ENCODE assay signal across 8 mouse cellular contexts in genomic region chr8:13674294-13675010, GRCm38 (mm10). TPM values are rescaled to one million over a fixed set of nuclear protein-coding genes. Genes with fewer than 3 reads are reported as not detected.
A peak's percentile ranks its signal among the peaks of the same experiment; 100 is the strongest.
DNase-seq lines count a peak whose midpoint lies in the region; ATAC-seq and TF ChIP-seq lines count a peak whose summit lies in the region.

No protein-coding gene starts in this region.

- peaks cover 14% of the 10 kb centered on the region; the same call in 1 of the 2 replicates for H3K27me3 ChIP-seq in kidney, embryonic 15.5 days
- no peaks in the 10 kb centered on the region for H3K27me3 ChIP-seq in CH12.LX (replicated peaks)
- peaks cover 4% of the 10 kb centered on the region; the same call in 1 of the 2 replicates for H3K27me3 ChIP-seq in heart, embryonic 11.5 days (ENCODE audit: control insufficient read depth, insufficient read depth, low read length)
- peaks cover 5% of the 10 kb centered on the region; the same call in 1 of the 2 replicates for H3K27me3 ChIP-seq in liver, embryonic 12.5 days (replicated peaks)
- H3K27me3 ChIP-seq in small intestine, adult 2 months (ENCODE audit: control insufficient read depth, insufficient read depth, low read length), result no peaks in the 10 kb centered on the region
- peaks cover 27% of the 10 kb centered on the region for H3K27me3 ChIP-seq in forebrain, embryonic 10.5 days (ENCODE audit: poor library complexity, severe bottlenecking)

- peak in 1 of 2 experiments; percentile 44; a peak in 2 of 4 replicates for TF ChIP-seq CTCF in CH12.LX (conservative IDR thresholded peaks at IDR 0.05 in 1 of 2, IDR thresholded peaks at IDR 0.05 in 1 of 2; ENCODE audit: low read depth in 2 of 2, low read length in 2 of 2)
- TF ChIP-seq CTCF in small intestine, adult 2 months (IDR thresholded peaks at IDR 0.05; ENCODE audit: extremely low read depth, insufficient read length, insufficient replicate concordance, low read depth, low read length), result no peak

- DNase-seq in kidney, adult 8-10 months, result no peak
- DNase-seq in CH12.LX (ENCODE audit: extremely low read depth), result peak; percentile 82
- DNase-seq in forebrain, embryonic 10.5 days (ENCODE audit: extremely low spot score, low spot score), result no peak
- no peak for DNase-seq in layer of hippocampus, adult 9-10 months (ENCODE audit: low spot score)

- H3K27ac ChIP-seq in kidney, embryonic 15.5 days, result peak overlapping the region; percentile 38; the same call in 1 of the 2 replicates
- H3K27ac ChIP-seq in CH12.LX (ENCODE audit: insufficient read depth, low read depth), result peak overlapping the region; percentile 95
- 0 out of 2 replicates have a peak overlapping the region, but pooled peaks have one; percentile 30 for H3K27ac ChIP-seq in heart, embryonic 11.5 days (ENCODE audit: low read depth, low read length)
- peak overlapping the region; percentile 77 for H3K27ac ChIP-seq in liver, embryonic 12.5 days
- H3K27ac ChIP-seq in small intestine, adult 2 months (ENCODE audit: insufficient read depth, low read depth, low read length), result peak overlapping the region; percentile 60
- H3K27ac ChIP-seq in forebrain, embryonic 10.5 days, result no peak overlapping the region

- in situ Hi-C loops in CH12.LX (cut with MboI; ENCODE audit: low pct_ligation_motif_present, low pct_unique_long_range_greater_than_20kb, low sequenced_read_pairs), result loop anchor here (5.0 to 10.0 kb wide), 3 partner anchors 70 to 122 kb away; no protein-coding TSS in a partner anchor

- H3K4me1 ChIP-seq in kidney, embryonic 15.5 days, result peaks cover 48% of the 10 kb centered on the region
- H3K4me1 ChIP-seq in CH12.LX (ENCODE audit: control insufficient read depth in 1 of 2, insufficient read depth in 2 of 2), result peaks cover 9 to 62% of the 10 kb centered on the region in 2 experiments; a peak in 3 of 4 replicates
- peaks cover 56% of the 10 kb centered on the region for H3K4me1 ChIP-seq in heart, embryonic 11.5 days (ENCODE audit: control insufficient read depth, insufficient read depth, low read length)
- peaks cover 86% of the 10 kb centered on the region for H3K4me1 ChIP-seq in liver, embryonic 12.5 days
- H3K4me1 ChIP-seq in small intestine, adult 2 months (ENCODE audit: control insufficient read depth, insufficient read depth, insufficient read length, low read length), result peaks cover 24% of the 10 kb centered on the region
- H3K4me1 ChIP-seq in forebrain, embryonic 10.5 days, result peaks cover 44% of the 10 kb centered on the region

- peak overlapping the region; percentile 97; the same call in 1 of the 2 replicates for H3K4me2 ChIP-seq in kidney, embryonic 15.5 days
- peak overlapping the region; percentile 86 for H3K4me2 ChIP-seq in CH12.LX (ENCODE audit: insufficient read depth, low read depth, poor library complexity, severe bottlenecking)
- peak overlapping the region; percentile 77 for H3K4me2 ChIP-seq in heart, embryonic 11.5 days
- peak overlapping the region; percentile 99 for H3K4me2 ChIP-seq in liver, embryonic 12.5 days

- H3K36me3 ChIP-seq in kidney, embryonic 15.5 days, result no peaks in the 10 kb centered on the region
- H3K36me3 ChIP-seq in CH12.LX (replicated peaks in 1 of 2; ENCODE audit: control insufficient read depth in 1 of 2, insufficient read depth in 1 of 2, low read length in 1 of 2), result peaks cover 0 to 14% of the 10 kb centered on the region in 2 experiments
- H3K36me3 ChIP-seq in heart, embryonic 11.5 days (ENCODE audit: control insufficient read depth, insufficient read depth, low read length), result no peaks in the 10 kb centered on the region
- no peaks in the 10 kb centered on the region for H3K36me3 ChIP-seq in liver, embryonic 12.5 days
- no peaks in the 10 kb centered on the region for H3K36me3 ChIP-seq in small intestine, adult 2 months (ENCODE audit: control insufficient read depth, insufficient read depth, low read length)
- H3K36me3 ChIP-seq in forebrain, embryonic 10.5 days (replicated peaks), result no peaks in the 10 kb centered on the region

- 63% methylated on average over 12 of the region's 12 CpGs for WGBS in kidney, embryonic 15.5 days
- 40% methylated on average over 12 of the region's 12 CpGs for WGBS in heart, embryonic 11.5 days (ENCODE audit: insufficient replicate concordance)
- WGBS in liver, embryonic 12.5 days (ENCODE audit: insufficient replicate concordance), result 25% methylated on average over 12 of the region's 12 CpGs
- WGBS in small intestine, adult 2 months, result 56% methylated on average over 12 of the region's 12 CpGs
- 70% methylated on average over 12 of the region's 12 CpGs for WGBS in forebrain, embryonic 10.5 days

- H3K4me3 ChIP-seq in kidney, embryonic 15.5 days (replicated peaks), result no peak overlapping the region
- peak overlapping the region; percentile 71 to 91 (median 83) for H3K4me3 ChIP-seq in CH12.LX (replicated peaks in 1 of 3; ENCODE audit: low read depth in 2 of 3, low read length in 2 of 3, poor library complexity in 1 of 3)
- no peak overlapping the region for H3K4me3 ChIP-seq in heart, embryonic 11.5 days (ENCODE audit: low read depth, low read length)
- H3K4me3 ChIP-seq in liver, embryonic 12.5 days, result no peak overlapping the region
- peak overlapping the region; percentile 4; the same call in 1 of the 2 replicates for H3K4me3 ChIP-seq in small intestine, adult 2 months (ENCODE audit: low read depth, low read length)
- H3K4me3 ChIP-seq in forebrain, embryonic 10.5 days, result no peak overlapping the region

- peak; percentile 13 for TF ChIP-seq RAD21 in CH12.LX (IDR thresholded peaks at IDR 0.05; ENCODE audit: low read depth, low read length)

- no peak for ATAC-seq in kidney, embryonic 15.5 days (replicated peaks; ENCODE audit: low FRiP score)
- no peak for ATAC-seq in heart, embryonic 11.5 days (replicated peaks; ENCODE audit: insufficient number of reproducible peaks, low FRiP score, low TSS enrichment)
- ATAC-seq in liver, embryonic 12.5 days, result no peak

- TF ChIP-seq POLR2A in CH12.LX (IDR thresholded peaks at IDR 0.05; ENCODE audit: low read depth, low read length), result peak; percentile 57
- TF ChIP-seq POLR2A in small intestine, adult 2 months (IDR thresholded peaks at IDR 0.05; ENCODE audit: low read depth, low read length), result no peak

- H3K9me3 ChIP-seq in kidney, embryonic 15.5 days (replicated peaks), result no peaks in the 10 kb centered on the region
- no peaks in the 10 kb centered on the region for H3K9me3 ChIP-seq in CH12.LX (replicated peaks; ENCODE audit: low read length)
- no peaks in the 10 kb centered on the region for H3K9me3 ChIP-seq in heart, embryonic 11.5 days (replicated peaks; ENCODE audit: control insufficient read depth, low read length)
- H3K9me3 ChIP-seq in liver, embryonic 12.5 days (replicated peaks), result no peaks in the 10 kb centered on the region
- H3K9me3 ChIP-seq in forebrain, embryonic 10.5 days, result no peaks in the 10 kb centered on the region

- H3K79me2 ChIP-seq in CH12.LX (replicated peaks; ENCODE audit: control insufficient read depth, extremely low read depth, insufficient read depth, poor library complexity, severe bottlenecking), result peaks cover 15% of the 10 kb centered on the region

- dilution Hi-C loops in CH12.LX (cut with MboI; ENCODE audit: extremely low pct_ligation_motif_present, extremely low pct_unique_long_range_greater_than_20kb, low sequenced_read_pairs), result no loop called here

- peak; percentile 86 for TF ChIP-seq EP300 in CH12.LX (IDR thresholded peaks at IDR 0.05; ENCODE audit: low read length)

- no peak overlapping the region for H3K9ac ChIP-seq in kidney, embryonic 15.5 days
- peak overlapping the region; percentile 67 for H3K9ac ChIP-seq in CH12.LX (ENCODE audit: insufficient read depth, low read depth)
- H3K9ac ChIP-seq in heart, embryonic 11.5 days (ENCODE audit: low read depth, low read length), result no peak overlapping the region
- no peak overlapping the region for H3K9ac ChIP-seq in liver, embryonic 12.5 days

TF ChIP-seq in CH12.LX, 34 proteins besides CTCF, POLR2A, EP300 and RAD21 (continues in another document):
- TF ChIP-seq USF2 (conservative IDR thresholded peaks at IDR 0.05; ENCODE audit: low read depth, low read length) (0 out of 2 replicates have a peak, but pooled peaks have one; percentile 13), BHLHE40 (IDR thresholded peaks at IDR 0.05; ENCODE audit: low read depth, low read length) (peak; percentile 45; the same call in 1 of the 2 replicates), ELF1 (IDR thresholded peaks at IDR 0.05; ENCODE audit: low read depth, low read length) (peak; percentile 77), SMC3 (IDR thresholded peaks at IDR 0.05; ENCODE audit: low read depth, low read length) (no peak; the same call in 1 of the 2 replicates), ZKSCAN1 (IDR thresholded peaks at IDR 0.05; ENCODE audit: borderline replicate concordance, low read depth, low read length) (no peak), GABPA (IDR thresholded peaks at IDR 0.05; ENCODE audit: insufficient replicate concordance, low read depth, low read length) (no peak), ZNF384 (IDR thresholded peaks at IDR 0.05; ENCODE audit: low read depth, low read length) (no peak), PAX5 (IDR thresholded peaks at IDR 0.05; ENCODE audit: low read length) (no peak), MYC (IDR thresholded peaks at IDR 0.05; ENCODE audit: low read depth, low read length) (peak; percentile 89), ZMIZ1 (IDR thresholded peaks at IDR 0.05; ENCODE audit: low read depth, low read length) (no peak; the same call in 1 of the 2 replicates), KAT2A (IDR thresholded peaks at IDR 0.05; ENCODE audit: insufficient replicate concordance, low read length) (no peak)

RNA-seq across cellular contexts. Expression of gene Rasa3, which starts 3.0 kb away (rescaled TPM):
- 23.2 and 23.5 TPM in 2 replicates for polyA plus RNA-seq in kidney, embryonic 15.5 days (2015; fragmentation: Nextera tagmentation; extraction: Ambion mirVana)
- total RNA-seq in CH12.LX (2012; rRNA removed), result 20.0 and 28.5 TPM in 2 replicates
- 13.6 TPM in 2 replicates for total RNA-seq in CH12.LX (2014; rRNA removed)
- 12.8 and 13.7 TPM in 2 replicates for polyA plus RNA-seq in CH12.LX (2012; ENCODE audit: insufficient read length, low read depth)
- 26.3 and 36.3 TPM in 2 replicates for polyA plus RNA-seq in heart, embryonic 11.5 days (2014; fragmentation: Nextera tagmentation; extraction: Ambion mirVana)
- 29.2 and 30.8 TPM in 2 replicates for polyA plus RNA-seq in liver, embryonic 12.5 days (2016; fragmentation: Nextera tagmentation; extraction: Ambion mirVana)
- 8.5 and 13.1 TPM in 2 replicates for polyA plus RNA-seq in small intestine, adult 2 months (2012; rRNA removed)
- polyA plus RNA-seq in forebrain, embryonic 10.5 days (2016; fragmentation: Nextera tagmentation; extraction: Ambion mirVana), result 24.8 and 27.2 TPM in 2 replicates

RNA-seq across cellular contexts. Expression of gene Cfap97d2, which starts 31.2 kb away (rescaled TPM):
- polyA plus RNA-seq in kidney, embryonic 15.5 days (2015; fragmentation: Nextera tagmentation; extraction: Ambion mirVana), result 0.05 TPM in 1 of 2 replicates, not detected in the other
- total RNA-seq in CH12.LX (2012; rRNA removed), result not detected in 2 replicates
- total RNA-seq in CH12.LX (2014; rRNA removed), result not detected in 2 replicates
- polyA plus RNA-seq in CH12.LX (2012; ENCODE audit: insufficient read length, low read depth), result not detected in 2 replicates
- not detected in 2 replicates for polyA plus RNA-seq in heart, embryonic 11.5 days (2014; fragmentation: Nextera tagmentation; extraction: Ambion mirVana)
- not detected in 2 replicates for polyA plus RNA-seq in liver, embryonic 12.5 days (2016; fragmentation: Nextera tagmentation; extraction: Ambion mirVana)
- polyA plus RNA-seq in small intestine, adult 2 months (2012; rRNA removed), result not detected in 2 replicates
- 1.4 and 2.0 TPM in 2 replicates for polyA plus RNA-seq in forebrain, embryonic 10.5 days (2016; fragmentation: Nextera tagmentation; extraction: Ambion mirVana)

Comparison
In these comparisons a context has a peak if more than half of its experiments do, and no peak if none do; other contexts are left out.
1. H3K4me3 ChIP-seq: peak in CH12.LX (3 of 3) and small intestine, adult 2 months (single experiment); none in kidney, embryonic 15.5 days (single experiment), heart, embryonic 11.5 days (single experiment), liver, embryonic 12.5 days (single experiment) and forebrain, embryonic 10.5 days (single experiment).
2. Peak in every context shown above with its lines, with median percentiles within 50 percentile points of each other: H3K4me2 ChIP-seq.